ENCODE assay signal across 9 mouse cellular contexts in the genomic region with DNA sequence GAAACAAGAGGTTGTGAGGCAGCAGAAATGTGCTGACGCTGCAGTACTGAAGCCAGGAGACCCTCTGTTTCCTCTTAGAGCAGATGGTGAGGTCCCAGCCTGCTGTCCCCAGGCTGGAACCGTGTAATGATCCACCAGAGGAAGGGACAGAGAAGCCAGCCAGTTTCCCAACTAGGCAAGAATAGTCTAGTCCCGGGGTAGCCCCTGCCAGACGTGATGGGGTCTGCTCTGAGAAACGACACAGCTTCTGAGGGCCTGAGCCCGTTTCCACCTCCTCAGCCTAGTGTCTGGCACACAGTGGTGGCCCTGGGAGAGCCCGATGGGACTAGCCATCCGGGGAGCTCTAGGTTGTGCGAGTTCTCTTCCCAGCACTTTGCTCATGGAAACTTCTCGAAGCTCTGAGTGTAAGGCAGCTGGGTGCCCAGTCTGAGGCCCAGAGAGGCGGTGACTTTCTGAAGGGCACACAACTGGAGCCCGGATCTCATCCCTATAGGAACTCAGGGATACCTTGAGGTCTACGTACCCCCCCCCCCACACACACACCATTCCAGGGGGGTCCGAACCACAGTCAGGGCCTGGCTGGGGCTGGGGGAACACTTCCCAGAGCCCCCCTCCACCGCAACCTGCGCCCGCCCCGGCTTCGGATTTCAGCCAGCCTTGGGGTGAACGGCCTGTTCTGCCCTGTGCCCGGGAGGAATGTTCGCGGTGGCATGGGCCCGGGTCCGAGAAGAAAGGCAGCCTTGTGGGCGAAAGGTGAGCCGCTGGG. TPM values are rescaled to one million over a fixed set of nuclear protein-coding genes. Genes with fewer than 3 reads are reported as not detected.
DNase-seq lines count a peak whose midpoint lies in the region; ATAC-seq and TF ChIP-seq lines count a peak whose summit lies in the region.
"Had no signal": no experiment of that assay in that cellular context is flagged by ENCODE, and none has a peak within 500 bp of the region (broad histone marks: within the 10 kb centered on the region; RNA-seq: fewer than 3 reads in every experiment).

No protein-coding gene starts in this region.

- TF ChIP-seq POLR2A in embryonic fibroblast, embryonic 13.5 days (IDR thresholded peaks at IDR 0.05; ENCODE audit: low read depth, low read length) = no peak

- peak overlapping the region; percentile 95 for H3K27ac ChIP-seq in kidney, embryonic 16.5 days (ENCODE audit: low read length)
- peak overlapping the region; percentile 70 for H3K27ac ChIP-seq in embryonic fibroblast, embryonic 13.5 days (ENCODE audit: insufficient read depth, low read length)
- no peak overlapping the region for H3K27ac ChIP-seq in neural tube, embryonic 12.5 days

- DNase-seq in kidney, adult 9 months = no peak
- DNase-seq in kidney, postnatal 14 days = peak; percentile 59
- no peak for DNase-seq in retina, postnatal 1 day
- DNase-seq in thymus, postnatal 10 days (ENCODE audit: low spot score in 2 of 2) = no peak
- DNase-seq in T-cell, adult 2 months (ENCODE audit: low spot score) = no peak

- H3K36me3 ChIP-seq in kidney, embryonic 16.5 days (ENCODE audit: insufficient read depth, low read length) = no peaks in the 10 kb centered on the region
- no peaks in the 10 kb centered on the region for H3K36me3 ChIP-seq in neural tube, embryonic 12.5 days

- H3K4me1 ChIP-seq in kidney, embryonic 16.5 days (ENCODE audit: insufficient read depth, low read length) = peaks cover 63% of the 10 kb centered on the region
- peaks cover 19% of the 10 kb centered on the region for H3K4me1 ChIP-seq in embryonic fibroblast, embryonic 13.5 days (ENCODE audit: control insufficient read depth, insufficient read depth, low read length)
- peaks cover 27% of the 10 kb centered on the region for H3K4me1 ChIP-seq in neural tube, embryonic 12.5 days

- ATAC-seq in kidney, embryonic 16.5 days (ENCODE audit: low FRiP score, low TSS enrichment) = peak; percentile 21
- ATAC-seq in neural tube, embryonic 12.5 days (ENCODE audit: low FRiP score, low read depth) = 0 out of 2 replicates have a peak, but pooled peaks have one; percentile 27

- H3K9ac ChIP-seq in kidney, embryonic 16.5 days (replicated peaks; ENCODE audit: low read length) = peak overlapping the region; percentile 61
- peak overlapping the region; percentile 53 for H3K9ac ChIP-seq in neural tube, embryonic 12.5 days

- TF ChIP-seq CTCF in embryonic fibroblast, embryonic 13.5 days (IDR thresholded peaks at IDR 0.05; ENCODE audit: borderline replicate concordance, insufficient read depth, low read length) = no peak

- no peaks in the 10 kb centered on the region for H3K9me3 ChIP-seq in kidney, embryonic 16.5 days (ENCODE audit: low read length)
- no peaks in the 10 kb centered on the region for H3K9me3 ChIP-seq in neural tube, embryonic 12.5 days

- 18% methylated on average over 27 of the region's 27 CpGs for WGBS in kidney, embryonic 16.5 days
- 44% methylated on average over 27 of the region's 27 CpGs for WGBS in neural tube, embryonic 12.5 days

- H3K4me3 ChIP-seq in kidney, embryonic 16.5 days (ENCODE audit: low read length) = peak overlapping the region; percentile 32
- no peak overlapping the region for H3K4me3 ChIP-seq in embryonic fibroblast, embryonic 13.5 days (ENCODE audit: insufficient read depth, low read length)
- no peak overlapping the region for H3K4me3 ChIP-seq in neural tube, embryonic 12.5 days

- peak overlapping the region; percentile 54 for H3K4me2 ChIP-seq in kidney, embryonic 16.5 days (replicated peaks; ENCODE audit: low read depth, low read length)
- H3K4me2 ChIP-seq in neural tube, embryonic 12.5 days (replicated peaks) = peak overlapping the region; percentile 52

- H3K27me3 ChIP-seq in kidney, embryonic 16.5 days (ENCODE audit: insufficient read depth, low read length) = no peaks in the 10 kb centered on the region
- H3K27me3 ChIP-seq in neural tube, embryonic 12.5 days (replicated peaks) = 0 out of 2 replicates have a peak, but pooled peaks cover 9% of the 10 kb centered on the region
- H3K27me3 ChIP-seq: Patski had no signal

RNA-seq across cellular contexts. Expression of gene Ube2v1, which starts 35.0 kb away (rescaled TPM):
- polyA plus RNA-seq in kidney, embryonic 16.5 days (2015; fragmentation: Nextera tagmentation; extraction: Ambion mirVana) = 319 and 338 TPM in 2 replicates
- 227 and 265 TPM in 2 replicates for polyA plus RNA-seq in embryonic fibroblast, embryonic 13.5 days (2011; ENCODE audit: insufficient read length, low read depth, missing spikeins)
- 315 and 326 TPM in 2 replicates for polyA plus RNA-seq in neural tube, embryonic 12.5 days (2016; fragmentation: Nextera tagmentation; extraction: Ambion mirVana)

RNA-seq across cellular contexts. Expression of gene Snai1, which starts 58.9 kb away (rescaled TPM):
- polyA plus RNA-seq in kidney, embryonic 16.5 days (2015; fragmentation: Nextera tagmentation; extraction: Ambion mirVana) = 40.8 and 49.3 TPM in 2 replicates
- 73.0 and 82.3 TPM in 2 replicates for polyA plus RNA-seq in embryonic fibroblast, embryonic 13.5 days (2011; ENCODE audit: insufficient read length, low read depth, missing spikeins)
- 21.7 and 23.2 TPM in 2 replicates for polyA plus RNA-seq in neural tube, embryonic 12.5 days (2016; fragmentation: Nextera tagmentation; extraction: Ambion mirVana)
